Mouse (Mus musculus): ENCODE results near the gene Gm21822.
"Not testable (repeated sequence)": the region's sequence is repeated elsewhere in the genome, so short reads cannot be mapped to it uniquely, and the experiment has no call there.

The Gm21822 gene

DNA sequence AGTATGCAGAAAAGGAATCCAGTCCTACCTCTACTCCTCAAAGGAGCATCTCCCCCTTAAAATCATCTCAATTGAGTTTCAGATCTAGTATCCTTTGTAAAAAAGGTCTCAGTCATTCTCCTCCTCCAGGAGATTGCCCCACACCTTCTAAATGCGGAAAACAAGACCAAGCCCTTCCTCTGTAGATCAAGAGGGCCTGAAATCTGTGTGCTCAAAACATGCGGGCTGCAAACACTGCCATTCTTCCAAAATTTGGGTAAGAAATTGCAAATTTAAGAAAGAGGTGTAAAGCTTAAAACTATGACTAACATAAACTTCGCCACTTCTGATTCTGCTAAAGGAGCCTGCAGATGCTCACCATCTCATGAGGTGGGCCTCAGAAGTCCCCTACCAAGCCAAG lies at the start of gene Gm21822:
TSS of gene Gm21822 (plus strand) at position 301 of the 400 bp plus-strand sequence.
- DNase-seq (ENCODE audit: low read depth): not testable (repeated sequence)

All from induced T-regulatory cell, adult 2 months (primary cell).